ENCODE assay signal across 25 mouse cellular contexts in the genomic region with DNA sequence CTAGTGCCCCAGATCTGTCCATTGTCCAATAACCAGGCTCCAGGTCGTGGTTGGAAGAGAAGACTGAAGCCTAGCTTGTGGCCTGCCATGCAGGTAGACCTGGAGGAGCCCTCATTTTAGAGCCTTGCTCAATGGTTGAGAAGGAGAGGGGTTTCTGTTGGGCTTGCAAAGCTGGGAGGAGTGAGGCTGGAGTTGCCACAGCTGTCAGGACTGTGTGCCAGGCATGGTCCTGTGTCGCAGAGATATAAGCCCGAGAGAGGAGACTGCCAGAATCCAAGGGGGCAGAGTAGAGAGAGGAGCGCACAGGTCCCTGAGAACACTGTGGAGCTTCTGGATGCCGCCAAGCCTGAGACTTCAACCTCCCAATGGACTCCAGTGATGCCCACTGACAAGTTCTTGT. TPM values are rescaled to one million over a fixed set of nuclear protein-coding genes. Genes with fewer than 3 reads are reported as not detected.
DNase-seq lines count a peak whose midpoint lies in the region; ATAC-seq and TF ChIP-seq lines count a peak whose summit lies in the region.
"Had no signal": no experiment of that assay in that cellular context is flagged by ENCODE, and none has a peak within 500 bp of the region (broad histone marks: within the 10 kb centered on the region; RNA-seq: fewer than 3 reads in every experiment).

No protein-coding gene starts in this region.

- intact Hi-C loops in left cerebral cortex, postnatal 10 days (cut with DNase I) = no loop called here

- H3K9ac ChIP-seq in lung, embryonic 14.5 days = no peak overlapping the region
- no peak overlapping the region for H3K9ac ChIP-seq in stomach, embryonic 15.5 days
- no peak overlapping the region for H3K9ac ChIP-seq in stomach, postnatal 0 days (ENCODE audit: low read length)
- no peak overlapping the region for H3K9ac ChIP-seq in heart, embryonic 12.5 days
- H3K9ac ChIP-seq: embryonic facial prominence, embryonic 13.5 days; forebrain, embryonic 12.5 days; forebrain, postnatal 0 days; limb, embryonic 13.5 days; liver, embryonic 12.5 days; liver, postnatal 0 days; neural tube, embryonic 12.5 days had no signal

- no peak for TF ChIP-seq EP300 in stomach, postnatal 0 days (optimal IDR thresholded peaks at IDR 0.05)

- H3K9me3 ChIP-seq in lung, embryonic 14.5 days (ENCODE audit: low read depth, low read length) = no peaks in the 10 kb centered on the region
- H3K9me3 ChIP-seq in stomach, embryonic 15.5 days = no peaks in the 10 kb centered on the region
- H3K9me3 ChIP-seq in stomach, postnatal 0 days (ENCODE audit: control insufficient read depth, low read length) = no peaks in the 10 kb centered on the region
- H3K9me3 ChIP-seq in heart, embryonic 12.5 days (replicated peaks) = no peaks in the 10 kb centered on the region
- H3K9me3 ChIP-seq: embryonic facial prominence, embryonic 13.5 days; forebrain, embryonic 12.5 days; limb, embryonic 13.5 days; liver, embryonic 12.5 days; neural tube, embryonic 12.5 days had no signal

- H3K4me3 ChIP-seq in lung, embryonic 14.5 days (ENCODE audit: low read depth, low read length) = no peak overlapping the region
- no peak overlapping the region for H3K4me3 ChIP-seq in lung, adult 2 months (replicated peaks; ENCODE audit: extremely low read depth, low read depth, low read length)
- no peak overlapping the region for H3K4me3 ChIP-seq in stomach, embryonic 15.5 days (replicated peaks)
- H3K4me3 ChIP-seq in stomach, postnatal 0 days (ENCODE audit: low read depth, low read length) = no peak overlapping the region
- H3K4me3 ChIP-seq in macrophage (ENCODE audit: inconsistent target) = no peak overlapping the region
- H3K4me3 ChIP-seq in heart, embryonic 12.5 days = no peak overlapping the region
- H3K4me3 ChIP-seq: embryonic facial prominence, embryonic 13.5 days; forebrain, embryonic 12.5 days; limb, embryonic 13.5 days; liver, embryonic 12.5 days; neural tube, embryonic 12.5 days had no signal

- H3K79me2 ChIP-seq in macrophage (ENCODE audit: inconsistent target) = peaks cover 91% of the 10 kb centered on the region

- peaks cover 7% of the 10 kb centered on the region for H3K4me1 ChIP-seq in lung, embryonic 14.5 days (ENCODE audit: insufficient read depth)
- H3K4me1 ChIP-seq in lung, adult 2 months (ENCODE audit: control insufficient read depth, insufficient read depth, low read length) = peaks cover 3% of the 10 kb centered on the region
- H3K4me1 ChIP-seq in stomach, embryonic 15.5 days = peaks cover 8% of the 10 kb centered on the region
- H3K4me1 ChIP-seq in stomach, postnatal 0 days (replicated peaks; ENCODE audit: control insufficient read depth, insufficient read depth) = no peaks in the 10 kb centered on the region; the same call in 1 of the 2 replicates
- peaks cover 18% of the 10 kb centered on the region for H3K4me1 ChIP-seq in heart, embryonic 12.5 days (replicated peaks)

- H3K27ac ChIP-seq in lung, embryonic 14.5 days (ENCODE audit: low read depth) = no peak overlapping the region
- H3K27ac ChIP-seq in stomach, embryonic 15.5 days = 0 out of 2 replicates have a peak overlapping the region, but pooled peaks have one; percentile 31
- no peak overlapping the region; the same call in 1 of the 2 replicates for H3K27ac ChIP-seq in stomach, postnatal 0 days (replicated peaks)
- H3K27ac ChIP-seq in macrophage = peak overlapping the region; percentile 99
- H3K27ac ChIP-seq in heart, embryonic 12.5 days (ENCODE audit: poor library complexity, severe bottlenecking) = no peak overlapping the region
- H3K27ac ChIP-seq: embryonic facial prominence, embryonic 13.5 days; forebrain, embryonic 12.5 days; limb, embryonic 13.5 days; liver, embryonic 12.5 days; neural tube, embryonic 12.5 days had no signal

- H3K27me3 ChIP-seq in lung, embryonic 14.5 days (ENCODE audit: insufficient read depth, low read length) = no peaks in the 10 kb centered on the region
- H3K27me3 ChIP-seq in stomach, embryonic 15.5 days (replicated peaks) = no peaks in the 10 kb centered on the region
- H3K27me3 ChIP-seq in stomach, postnatal 0 days (ENCODE audit: control insufficient read depth, insufficient read depth, low read length) = no peaks in the 10 kb centered on the region
- H3K27me3 ChIP-seq in heart, embryonic 12.5 days (replicated peaks) = peaks cover 28% of the 10 kb centered on the region
- H3K27me3 ChIP-seq: embryonic facial prominence, embryonic 13.5 days; forebrain, embryonic 12.5 days; limb, embryonic 13.5 days; neural tube, embryonic 12.5 days had no signal

- peak; percentile 54 for DNase-seq in lung, embryonic 14.5 days
- DNase-seq in lung, adult 2 months = no peak
- no peak for DNase-seq in stomach, postnatal 0 days (ENCODE audit: low spot score)
- DNase-seq in left cerebral cortex, postnatal 10 days (ENCODE audit: extremely low spot score in 1 of 2, low spot score in 2 of 2) = no peak
- DNase-seq: adrenal gland, postnatal 25 days; cerebellum, adult 9-10 months; cerebellum, postnatal 36 days; forebrain, postnatal 0 days; heart, postnatal 14 days; kidney, adult 9 months; kidney, postnatal 10 days; liver, postnatal 0 days; right cerebral cortex, adult 18-20 months; thymus, adult 18-20 months; thymus, postnatal 25 days had no signal

- no peak for TF ChIP-seq CTCF in lung, embryonic 14.5 days (IDR thresholded peaks at IDR 0.05; ENCODE audit: low read depth)
- TF ChIP-seq CTCF in lung, adult 2 months (IDR thresholded peaks at IDR 0.05; ENCODE audit: insufficient read depth, low read length) = no peak
- no peak for TF ChIP-seq CTCF in stomach, postnatal 0 days (IDR thresholded peaks at IDR 0.05; ENCODE audit: low read depth)

- no peaks in the 10 kb centered on the region for H3K36me3 ChIP-seq in lung, embryonic 14.5 days (ENCODE audit: insufficient read depth)
- no peaks in the 10 kb centered on the region for H3K36me3 ChIP-seq in stomach, embryonic 15.5 days
- H3K36me3 ChIP-seq in stomach, postnatal 0 days (ENCODE audit: control insufficient read depth, insufficient read depth, low read length) = no peaks in the 10 kb centered on the region
- peaks cover 44% of the 10 kb centered on the region for H3K36me3 ChIP-seq in macrophage (ENCODE audit: inconsistent target)
- H3K36me3 ChIP-seq in heart, embryonic 12.5 days = no peaks in the 10 kb centered on the region
- H3K36me3 ChIP-seq: embryonic facial prominence, embryonic 13.5 days; forebrain, embryonic 12.5 days; limb, embryonic 13.5 days; liver, embryonic 12.5 days; neural tube, embryonic 12.5 days had no signal

- ATAC-seq in lung, embryonic 14.5 days (ENCODE audit: insufficient read depth) = no peak
- ATAC-seq in stomach, embryonic 15.5 days (ENCODE audit: insufficient read depth, low FRiP score, low read depth) = no peak
- ATAC-seq in stomach, postnatal 0 days (ENCODE audit: low FRiP score, low TSS enrichment) = no peak
- no peak for ATAC-seq in heart, embryonic 12.5 days (ENCODE audit: insufficient number of reproducible peaks, low FRiP score)
- ATAC-seq: forebrain, postnatal 0 days; intestine, postnatal 0 days; liver, embryonic 12.5 days; midbrain, embryonic 16.5 days had no signal

- 66% methylated on average over 5 of the region's 5 CpGs for WGBS in lung, embryonic 14.5 days
- WGBS in lung, adult 2 months = 74% methylated on average over 5 of the region's 5 CpGs
- 81% methylated on average over 5 of the region's 5 CpGs for WGBS in stomach, embryonic 15.5 days
- 80% methylated on average over 5 of the region's 5 CpGs for WGBS in stomach, postnatal 0 days
- 92% methylated on average over 5 of the region's 5 CpGs for WGBS in macrophage (ENCODE audit: missing documents)
- 83% methylated on average over 5 of the region's 5 CpGs for WGBS in heart, embryonic 12.5 days

- no peak overlapping the region for H3K4me2 ChIP-seq in lung, embryonic 14.5 days
- no peak overlapping the region for H3K4me2 ChIP-seq in stomach, embryonic 15.5 days
- H3K4me2 ChIP-seq in stomach, postnatal 0 days (replicated peaks; ENCODE audit: low read depth) = no peak overlapping the region
- no peak overlapping the region for H3K4me2 ChIP-seq in heart, embryonic 12.5 days
- H3K4me2 ChIP-seq: embryonic facial prominence, embryonic 13.5 days; forebrain, embryonic 12.5 days; limb, embryonic 13.5 days; liver, embryonic 12.5 days; neural tube, embryonic 12.5 days had no signal

- TF ChIP-seq POLR2A in lung, adult 2 months (IDR thresholded peaks at IDR 0.05; ENCODE audit: borderline replicate concordance, extremely low read depth, low read depth, low read length) = no peak

RNA-seq across cellular contexts. Expression of a gene that starts 12.8 kb away (rescaled TPM):
- 18.5 and 22.5 TPM in 2 replicates for polyA plus RNA-seq in lung, embryonic 14.5 days (2014; fragmentation: Nextera tagmentation; extraction: Ambion mirVana)
- 56.6 and 59.0 TPM in 2 replicates for polyA plus RNA-seq in lung, adult 2 months (2012; rRNA removed)
- 6.2 and 7.9 TPM in 2 replicates for polyA plus RNA-seq in stomach, embryonic 15.5 days (2015; fragmentation: Nextera tagmentation; extraction: Ambion mirVana)
- polyA plus RNA-seq in stomach, postnatal 0 days (2015; fragmentation: Nextera tagmentation; extraction: Ambion mirVana) = 2.2 and 2.7 TPM in 2 replicates
- total RNA-seq in macrophage (2018; cell fraction: chromatin; rRNA removed) = 1 to 10 TPM in 8 of 26 experiments, under 1 TPM in 17, not detected in 1; 0.19 to 2.7 (median 0.66) TPM
- under 1 TPM in 25 of 26 experiments, not detected in 1; 0.04 to 0.45 (median 0.19) TPM for total RNA-seq in macrophage (2018; cell fraction: cytosol; rRNA removed)
- 1 to 10 TPM in 1 of 26 experiments, under 1 TPM in 25; 0.05 to 2.4 (median 0.28) TPM for total RNA-seq in macrophage (2018; cell fraction: nucleus; rRNA removed)
- polyA plus RNA-seq in macrophage (2018) = 0.15 to 0.20 TPM (median 0.17 TPM) in 3 replicates
- total RNA-seq in left cerebral cortex, postnatal 10 days (2021) = 10 to 100 TPM; 58.2 to 59.6 TPM
- polyA plus RNA-seq in heart, embryonic 12.5 days (2016; fragmentation: Nextera tagmentation; extraction: Ambion mirVana) = 8.7 and 10.6 TPM in 2 replicates

RNA-seq across cellular contexts. Expression of a gene that starts 29.7 kb away (rescaled TPM):
- 9.4 and 10.9 TPM in 2 replicates for polyA plus RNA-seq in lung, embryonic 14.5 days (2014; fragmentation: Nextera tagmentation; extraction: Ambion mirVana)
- 59.1 and 61.6 TPM in 2 replicates for polyA plus RNA-seq in lung, adult 2 months (2012; rRNA removed)
- polyA plus RNA-seq in stomach, embryonic 15.5 days (2015; fragmentation: Nextera tagmentation; extraction: Ambion mirVana) = 8.0 and 8.2 TPM in 2 replicates
- polyA plus RNA-seq in stomach, postnatal 0 days (2015; fragmentation: Nextera tagmentation; extraction: Ambion mirVana) = 6.1 and 6.4 TPM in 2 replicates
- 100 to 1,000 TPM in 25 of 26 experiments, 10 to 100 TPM in 1; 99.4 to 376 (median 193) TPM for total RNA-seq in macrophage (2018; cell fraction: chromatin; rRNA removed)
- total RNA-seq in macrophage (2018; cell fraction: cytosol; rRNA removed) = 100 to 1,000 TPM; 133 to 264 (median 189) TPM
- 100 to 1,000 TPM in 23 of 26 experiments, 10 to 100 TPM in 3; 82.6 to 248 (median 161) TPM for total RNA-seq in macrophage (2018; cell fraction: nucleus; rRNA removed)
- 148 to 183 TPM (median 169 TPM) in 3 replicates for polyA plus RNA-seq in macrophage (2018)
- 1 to 10 TPM; 3.5 to 4.0 TPM for total RNA-seq in left cerebral cortex, postnatal 10 days (2021)
- 2.3 and 2.6 TPM in 2 replicates for polyA plus RNA-seq in heart, embryonic 12.5 days (2016; fragmentation: Nextera tagmentation; extraction: Ambion mirVana)

Comparison
In these comparisons a context has a peak if more than half of its experiments do, and no peak if none do; other contexts are left out.
1. H3K27ac ChIP-seq: peak in stomach, embryonic 15.5 days (single experiment) and macrophage (single experiment); none in lung, embryonic 14.5 days (single experiment), stomach, postnatal 0 days (single experiment) and heart, embryonic 12.5 days (single experiment).